Mouse (Mus musculus) thymus, postnatal 0 days (tissue): ENCODE measurements around the gene Sycp2l. TPM values are rescaled to one million over a fixed set of nuclear protein-coding genes. Genes with fewer than 3 reads are reported as not detected.

Source experiments
- polyA plus RNA-seq: library from polyadenylated mRNA; unstranded; fragments of >200 nt; fragmentation: Nextera tagmentation; extraction: Ambion mirVana; gene quantifications from 2 replicates; pipeline ENCODE4 v1.2.1, GENCODE M21; 2015

The Sycp2l gene
- polyA plus RNA-seq, 1 experiment from 2014 or later, result not detected

Other genes with a start within 250 kb of the Sycp2l start
- 85.4 and 90.9 TPM in 2 replicates for gene Pak1ip1, start 113.3 kb upstream of the Sycp2l start, polyA plus RNA-seq
- 260 and 269 TPM in 2 replicates for gene Tmem14c, start 98.0 kb upstream of the Sycp2l start, polyA plus RNA-seq
- 0.07 and 0.10 TPM in 2 replicates for gene Mak, start 34.6 kb upstream of the Sycp2l start, polyA plus RNA-seq
- gene Gcm2, start 3.3 kb upstream of the Sycp2l start, polyA plus RNA-seq, result 0.07 and 0.15 TPM in 2 replicates
- gene Elovl2, start 106.1 kb downstream of the Sycp2l start, polyA plus RNA-seq, result 0.08 and 0.27 TPM in 2 replicates
- 12.4 and 14.6 TPM in 2 replicates for gene Smim13, start 135.5 kb downstream of the Sycp2l start, polyA plus RNA-seq
- gene Gm17364, start 159.7 kb downstream of the Sycp2l start, polyA plus RNA-seq, result not detected in 2 replicates